In genomic region chr13:73767224-73767623, GRCm38 (mm10) we compare ENCODE assay signal across 21 mouse cellular contexts. TPM values are rescaled to one million over a fixed set of nuclear protein-coding genes. Genes with fewer than 3 reads are reported as not detected.
DNase-seq lines count a peak whose midpoint lies in the region; ATAC-seq and TF ChIP-seq lines count a peak whose summit lies in the region.
"Had no signal": no experiment of that assay in that cellular context is flagged by ENCODE, and none has a peak within 500 bp of the region (broad histone marks: within the 10 kb centered on the region; RNA-seq: fewer than 3 reads in every experiment).

No protein-coding gene starts in this region.

- no peaks in the 10 kb centered on the region for H3K27me3 ChIP-seq in heart, embryonic 14.5 days (ENCODE audit: control insufficient read depth, insufficient read depth, low read length)
- no peaks in the 10 kb centered on the region for H3K27me3 ChIP-seq in lung, postnatal 0 days (replicated peaks; ENCODE audit: insufficient read depth, low read length)
- H3K27me3 ChIP-seq in intestine, postnatal 0 days (replicated peaks; ENCODE audit: control insufficient read depth, insufficient read depth, low read length): no peaks in the 10 kb centered on the region
- no peaks in the 10 kb centered on the region for H3K27me3 ChIP-seq in stomach, embryonic 16.5 days (ENCODE audit: control insufficient read depth, insufficient read depth, low read length)
- no peaks in the 10 kb centered on the region for H3K27me3 ChIP-seq in hindbrain, postnatal 0 days (ENCODE audit: insufficient read depth, low read length)
- H3K27me3 ChIP-seq: embryonic facial prominence, embryonic 15.5 days; hindbrain, embryonic 12.5 days; limb, embryonic 12.5 days; lung, embryonic 15.5 days; midbrain, embryonic 15.5 days had no signal

- no peak overlapping the region for H3K27ac ChIP-seq in heart, embryonic 14.5 days (replicated peaks in 1 of 2; ENCODE audit: control insufficient read depth in 1 of 2, insufficient read depth in 1 of 2, low read depth in 2 of 2, low read length in 2 of 2)
- no peak overlapping the region for H3K27ac ChIP-seq in lung, postnatal 0 days (ENCODE audit: low read length)
- peak overlapping the region; percentile 57 for H3K27ac ChIP-seq in intestine, postnatal 0 days (ENCODE audit: low read depth, low read length)
- H3K27ac ChIP-seq in stomach, embryonic 16.5 days (ENCODE audit: low read length): no peak overlapping the region
- H3K27ac ChIP-seq in hindbrain, postnatal 0 days: no peak overlapping the region
- H3K27ac ChIP-seq: embryonic facial prominence, embryonic 15.5 days; hindbrain, embryonic 12.5 days; limb, embryonic 12.5 days; lung, embryonic 15.5 days; midbrain, embryonic 15.5 days had no signal

- no peak for TF ChIP-seq EP300 in lung, postnatal 0 days (IDR thresholded peaks at IDR 0.05)

- no peak for DNase-seq in heart, adult 8-10 months (ENCODE audit: low spot score)
- peak; percentile 22 for DNase-seq in lung, postnatal 0 days (ENCODE audit: low spot score)
- DNase-seq in lung, postnatal 25 days (ENCODE audit: low spot score): no peak
- DNase-seq in right cerebral cortex, postnatal 36 days (ENCODE audit: low spot score in 2 of 2): no peak
- no peak for DNase-seq in hindbrain, postnatal 0 days (ENCODE audit: low spot score)
- DNase-seq: adrenal gland, adult 8-10 months; cerebellum, adult 9-11 months; forebrain, postnatal 0 days; spleen, adult 18-20 months; thymus, adult 18-20 months had no signal

- no peak for ATAC-seq in heart, embryonic 14.5 days (ENCODE audit: insufficient number of reproducible peaks, insufficient read depth, low FRiP score, low read depth)
- ATAC-seq in lung, postnatal 0 days: no peak
- no peak for ATAC-seq in intestine, postnatal 0 days
- ATAC-seq in stomach, embryonic 16.5 days (ENCODE audit: insufficient read depth, low FRiP score): no peak
- no peak for ATAC-seq in hindbrain, postnatal 0 days
- ATAC-seq: forebrain, postnatal 0 days; inflammation-experienced regulatory T-cells, adult 6 months; midbrain, embryonic 15.5 days had no signal

- no peaks in the 10 kb centered on the region for H3K9me3 ChIP-seq in heart, embryonic 14.5 days (ENCODE audit: control insufficient read depth, low read length)
- no peaks in the 10 kb centered on the region for H3K9me3 ChIP-seq in lung, postnatal 0 days (ENCODE audit: low read length)
- no peaks in the 10 kb centered on the region for H3K9me3 ChIP-seq in intestine, postnatal 0 days (ENCODE audit: control insufficient read depth)
- no peaks in the 10 kb centered on the region for H3K9me3 ChIP-seq in stomach, embryonic 16.5 days (replicated peaks; ENCODE audit: control insufficient read depth, low read length)
- no peaks in the 10 kb centered on the region for H3K9me3 ChIP-seq in hindbrain, postnatal 0 days (ENCODE audit: low read length)
- H3K9me3 ChIP-seq: embryonic facial prominence, embryonic 15.5 days; hindbrain, embryonic 12.5 days; limb, embryonic 12.5 days; lung, embryonic 15.5 days; megakaryocyte, embryonic 14.5 days; midbrain, embryonic 15.5 days had no signal

- H3K4me2 ChIP-seq in heart, embryonic 14.5 days (ENCODE audit: low read length): no peak overlapping the region; the same call in 1 of the 2 replicates
- H3K4me2 ChIP-seq in lung, postnatal 0 days (replicated peaks; ENCODE audit: low read depth, low read length): no peak overlapping the region
- H3K4me2 ChIP-seq in intestine, postnatal 0 days (replicated peaks; ENCODE audit: low read depth): peak overlapping the region; percentile 45; the same call in 1 of the 2 replicates
- H3K4me2 ChIP-seq in stomach, embryonic 16.5 days (ENCODE audit: low read depth, low read length): no peak overlapping the region
- no peak overlapping the region for H3K4me2 ChIP-seq in hindbrain, postnatal 0 days (ENCODE audit: low read depth, low read length)
- H3K4me2 ChIP-seq: embryonic facial prominence, embryonic 15.5 days; hindbrain, embryonic 12.5 days; lung, embryonic 15.5 days; midbrain, embryonic 15.5 days had no signal

- H3K4me1 ChIP-seq in heart, embryonic 14.5 days (ENCODE audit: control insufficient read depth in 2 of 2, insufficient read depth in 2 of 2, low read length in 2 of 2): peaks cover 35 to 58% of the 10 kb centered on the region in 2 experiments
- H3K4me1 ChIP-seq in lung, postnatal 0 days (ENCODE audit: insufficient read depth, low read depth, low read length): peaks cover 12% of the 10 kb centered on the region; the same call in 1 of the 2 replicates
- peaks cover 34% of the 10 kb centered on the region for H3K4me1 ChIP-seq in intestine, postnatal 0 days (replicated peaks; ENCODE audit: control insufficient read depth, insufficient read depth, low read length)
- H3K4me1 ChIP-seq in stomach, embryonic 16.5 days (ENCODE audit: control insufficient read depth, insufficient read depth, low read length): peaks cover 45% of the 10 kb centered on the region
- H3K4me1 ChIP-seq in hindbrain, postnatal 0 days (ENCODE audit: insufficient read depth, low read length): peaks cover 6% of the 10 kb centered on the region

- no peak overlapping the region for H3K4me3 ChIP-seq in heart, embryonic 14.5 days (ENCODE audit: control insufficient read depth in 1 of 2, insufficient read depth in 1 of 2, low read depth in 1 of 2, low read length in 2 of 2)
- no peak overlapping the region for H3K4me3 ChIP-seq in lung, postnatal 0 days (ENCODE audit: low read depth, low read length)
- H3K4me3 ChIP-seq in intestine, postnatal 0 days (ENCODE audit: low read depth, low read length): no peak overlapping the region
- no peak overlapping the region for H3K4me3 ChIP-seq in stomach, embryonic 16.5 days (replicated peaks; ENCODE audit: low read length)
- no peak overlapping the region for H3K4me3 ChIP-seq in hindbrain, postnatal 0 days (ENCODE audit: low read length)
- H3K4me3 ChIP-seq: embryonic facial prominence, embryonic 15.5 days; hindbrain, embryonic 12.5 days; limb, embryonic 12.5 days; lung, embryonic 15.5 days; megakaryocyte, embryonic 14.5 days; midbrain, embryonic 15.5 days; myocyte had no signal

- 61% methylated on average over 8 of the region's 8 CpGs for WGBS in heart, embryonic 14.5 days
- WGBS in lung, postnatal 0 days: 63% methylated on average over 8 of the region's 8 CpGs
- WGBS in intestine, postnatal 0 days: 32% methylated on average over 8 of the region's 8 CpGs
- WGBS in stomach, embryonic 16.5 days: 76% methylated on average over 8 of the region's 8 CpGs
- 87% methylated on average over 8 of the region's 8 CpGs for WGBS in hindbrain, postnatal 0 days

- H3K9ac ChIP-seq in heart, embryonic 14.5 days (ENCODE audit: low read length): peak overlapping the region; percentile 41; the same call in 1 of the 2 replicates
- H3K9ac ChIP-seq in lung, postnatal 0 days (replicated peaks; ENCODE audit: low read depth): no peak overlapping the region
- H3K9ac ChIP-seq in intestine, postnatal 0 days (ENCODE audit: low read depth, low read length): no peak overlapping the region
- peak overlapping the region; percentile 2; the same call in 1 of the 2 replicates for H3K9ac ChIP-seq in stomach, embryonic 16.5 days (ENCODE audit: low read length)
- H3K9ac ChIP-seq in hindbrain, postnatal 0 days (replicated peaks; ENCODE audit: low read length): no peak overlapping the region
- H3K9ac ChIP-seq: embryonic facial prominence, embryonic 15.5 days; forebrain, postnatal 0 days; hindbrain, embryonic 12.5 days; lung, embryonic 15.5 days; midbrain, embryonic 15.5 days had no signal

- H3K36me3 ChIP-seq in heart, embryonic 14.5 days (ENCODE audit: control insufficient read depth, insufficient read depth, low read length): peaks cover 6% of the 10 kb centered on the region; the same call in 1 of the 2 replicates
- H3K36me3 ChIP-seq in lung, postnatal 0 days (ENCODE audit: insufficient read depth, low read length): no peaks in the 10 kb centered on the region
- no peaks in the 10 kb centered on the region for H3K36me3 ChIP-seq in intestine, postnatal 0 days (ENCODE audit: control insufficient read depth, insufficient read depth)
- H3K36me3 ChIP-seq in stomach, embryonic 16.5 days (ENCODE audit: control insufficient read depth, insufficient read depth, low read length): no peaks in the 10 kb centered on the region
- H3K36me3 ChIP-seq in hindbrain, postnatal 0 days (ENCODE audit: insufficient read depth, low read length): no peaks in the 10 kb centered on the region
- H3K36me3 ChIP-seq: embryonic facial prominence, embryonic 15.5 days; lung, embryonic 15.5 days; midbrain, embryonic 15.5 days had no signal

- TF ChIP-seq CTCF in lung, postnatal 0 days (IDR thresholded peaks at IDR 0.05): no peak
- no peak for TF ChIP-seq CTCF in intestine, postnatal 0 days (IDR thresholded peaks at IDR 0.05; ENCODE audit: low read depth)
- no peak for TF ChIP-seq CTCF in hindbrain, postnatal 0 days (IDR thresholded peaks at IDR 0.05; ENCODE audit: low read depth)

RNA-seq across cellular contexts. Expression of gene Slc12a7, which starts 34.3 kb away (rescaled TPM):
- polyA plus RNA-seq in heart, embryonic 14.5 days (2014; fragmentation: Nextera tagmentation; extraction: Ambion mirVana): 39.4 and 44.1 TPM in 2 replicates
- total RNA-seq in heart, adult 8-10 months (2022): 100 to 1,000 TPM; 207 to 245 (median 212) TPM
- 10.4 and 10.5 TPM in 2 replicates for polyA plus RNA-seq in lung, postnatal 0 days (2015; fragmentation: Nextera tagmentation; extraction: Ambion mirVana)
- polyA plus RNA-seq in intestine, postnatal 0 days (2015; fragmentation: Nextera tagmentation; extraction: Ambion mirVana): 12.9 and 13.4 TPM in 2 replicates
- 22.8 and 26.1 TPM in 2 replicates for polyA plus RNA-seq in stomach, embryonic 16.5 days (2015; fragmentation: Nextera tagmentation; extraction: Ambion mirVana)
- 7.1 and 11.0 TPM in 2 replicates for total RNA-seq in hindbrain, postnatal 0 days (2014; rRNA removed)
- polyA plus RNA-seq in hindbrain, postnatal 0 days (2015; fragmentation: Nextera tagmentation; extraction: Ambion mirVana): 4.2 and 4.3 TPM in 2 replicates

Comparison
In these comparisons a context has a peak if more than half of its experiments do, and no peak if none do; other contexts are left out.
1. H3K9ac ChIP-seq: peak in heart, embryonic 14.5 days (single experiment) and stomach, embryonic 16.5 days (single experiment); none in lung, postnatal 0 days (single experiment), intestine, postnatal 0 days (single experiment) and hindbrain, postnatal 0 days (single experiment).